ENCODE assay signal across 9 mouse cellular contexts in the genomic region with DNA sequence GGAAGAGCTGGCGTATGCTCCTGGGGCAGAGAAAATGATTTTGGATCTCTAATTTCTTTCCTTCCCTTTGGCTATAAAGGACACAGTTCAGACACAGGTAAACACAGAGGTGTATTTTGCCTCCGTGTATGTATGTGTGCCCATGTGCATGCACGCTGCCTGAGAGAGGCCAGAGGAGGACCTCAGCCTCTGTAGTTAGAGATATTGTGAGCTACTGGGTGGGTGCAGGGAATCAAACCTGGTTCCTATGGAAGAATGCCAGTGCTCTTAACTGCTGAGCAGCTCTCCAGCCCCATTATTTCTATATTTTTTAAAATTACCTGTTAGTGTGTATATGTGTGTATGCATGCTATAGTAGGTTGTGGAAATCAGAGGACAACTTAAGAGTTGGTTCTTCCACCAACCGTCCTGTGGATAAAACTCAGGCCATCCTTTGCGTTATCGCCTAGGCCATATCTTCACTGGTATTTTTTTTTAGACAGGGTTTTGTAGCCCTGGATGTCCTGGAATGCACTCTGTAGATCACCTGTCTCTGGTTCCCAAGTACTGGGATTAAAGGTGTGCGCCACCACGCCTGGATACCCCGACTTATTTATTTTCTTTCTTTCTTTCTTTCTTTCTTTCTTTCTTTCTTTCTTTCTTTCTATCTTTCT. TPM values are rescaled to one million over a fixed set of nuclear protein-coding genes. Genes with fewer than 3 reads are reported as not detected.
DNase-seq lines count a peak whose midpoint lies in the region; ATAC-seq and TF ChIP-seq lines count a peak whose summit lies in the region.
"Had no signal": no experiment of that assay in that cellular context is flagged by ENCODE, and none has a peak within 500 bp of the region (broad histone marks: within the 10 kb centered on the region; RNA-seq: fewer than 3 reads in every experiment).

No protein-coding gene starts in this region.

- no peaks in the 10 kb centered on the region for H3K27me3 ChIP-seq in kidney, postnatal 0 days (ENCODE audit: insufficient read depth, low read length)
- H3K27me3 ChIP-seq in kidney, adult 2 months (replicated peaks; ENCODE audit: control insufficient read depth, insufficient read depth, low read length) = no peaks in the 10 kb centered on the region
- H3K27me3 ChIP-seq in embryonic facial prominence, embryonic 12.5 days = no peaks in the 10 kb centered on the region
- H3K27me3 ChIP-seq in intestine, embryonic 16.5 days (replicated peaks; ENCODE audit: control insufficient read depth, insufficient read depth, low read length) = no peaks in the 10 kb centered on the region
- no peaks in the 10 kb centered on the region for H3K27me3 ChIP-seq in midbrain, postnatal 0 days (ENCODE audit: insufficient read depth, low read length)

- H3K9ac ChIP-seq in kidney, postnatal 0 days (ENCODE audit: low read depth, low read length) = peak overlapping the region; percentile 75
- H3K9ac ChIP-seq in embryonic facial prominence, embryonic 12.5 days = peak overlapping the region; percentile 96
- peak overlapping the region; percentile 90; the same call in 1 of the 2 replicates for H3K9ac ChIP-seq in intestine, embryonic 16.5 days (ENCODE audit: low read depth, low read length)
- H3K9ac ChIP-seq in midbrain, postnatal 0 days (replicated peaks; ENCODE audit: low read length, poor library complexity, severe bottlenecking) = peak overlapping the region; percentile 89; the same call in 1 of the 2 replicates

- no peak for TF ChIP-seq POLR2A in kidney, adult 2 months (IDR thresholded peaks at IDR 0.05; ENCODE audit: low read depth, low read length)

- no peaks in the 10 kb centered on the region for H3K9me3 ChIP-seq in kidney, postnatal 0 days (replicated peaks; ENCODE audit: low read length)
- H3K9me3 ChIP-seq in embryonic facial prominence, embryonic 12.5 days = no peaks in the 10 kb centered on the region
- no peaks in the 10 kb centered on the region for H3K9me3 ChIP-seq in intestine, embryonic 16.5 days (ENCODE audit: control insufficient read depth, low read length)
- no peaks in the 10 kb centered on the region for H3K9me3 ChIP-seq in midbrain, postnatal 0 days (ENCODE audit: low read length)

- peaks cover 5% of the 10 kb centered on the region; the same call in 1 of the 2 replicates for H3K36me3 ChIP-seq in kidney, postnatal 0 days (ENCODE audit: insufficient read depth, low read length)
- no peaks in the 10 kb centered on the region for H3K36me3 ChIP-seq in kidney, adult 2 months (ENCODE audit: control insufficient read depth, insufficient read depth, low read length)
- peaks cover 9% of the 10 kb centered on the region for H3K36me3 ChIP-seq in embryonic facial prominence, embryonic 12.5 days
- no peaks in the 10 kb centered on the region; the same call in 1 of the 2 replicates for H3K36me3 ChIP-seq in intestine, embryonic 16.5 days (ENCODE audit: control insufficient read depth, insufficient read depth, low read length)
- H3K36me3 ChIP-seq in midbrain, postnatal 0 days (ENCODE audit: insufficient read depth, low read length) = no peaks in the 10 kb centered on the region

- WGBS in kidney, postnatal 0 days = 69% methylated on average over 9 of the region's 9 CpGs
- 72% methylated on average over 9 of the region's 9 CpGs for WGBS in kidney, adult 2 months
- 73% methylated on average over 9 of the region's 9 CpGs for WGBS in embryonic facial prominence, embryonic 12.5 days
- 67% methylated on average over 9 of the region's 9 CpGs for WGBS in intestine, embryonic 16.5 days
- 73% methylated on average over 9 of the region's 9 CpGs for WGBS in midbrain, postnatal 0 days

- no peak overlapping the region for H3K27ac ChIP-seq in kidney, postnatal 0 days
- H3K27ac ChIP-seq in kidney, adult 2 months (ENCODE audit: insufficient read depth, low read depth, low read length) = no peak overlapping the region
- no peak overlapping the region for H3K27ac ChIP-seq in embryonic facial prominence, embryonic 12.5 days
- no peak overlapping the region for H3K27ac ChIP-seq in intestine, embryonic 16.5 days (ENCODE audit: low read length)
- no peak overlapping the region for H3K27ac ChIP-seq in midbrain, postnatal 0 days (ENCODE audit: low read depth, low read length)

- intact Hi-C loops in gastrocnemius, postnatal 36 days (cut with DNase I) = loop anchor here (10.0 kb wide), 1 partner anchor 89 kb away; a partner anchor contains a TSS

- TF ChIP-seq CTCF in kidney, postnatal 0 days (IDR thresholded peaks at IDR 0.05; ENCODE audit: low read depth) = no peak
- no peak for TF ChIP-seq CTCF in kidney, adult 2 months (conservative IDR thresholded peaks at IDR 0.05; ENCODE audit: insufficient read depth, insufficient read length, low read depth, low read length)
- TF ChIP-seq CTCF in midbrain, postnatal 0 days (IDR thresholded peaks at IDR 0.05) = no peak

- ATAC-seq in kidney, postnatal 0 days (replicated peaks; ENCODE audit: low FRiP score, low read depth) = no peak
- no peak for ATAC-seq in embryonic facial prominence, embryonic 12.5 days (ENCODE audit: insufficient number of reproducible peaks, insufficient read depth, low FRiP score, low TSS enrichment)
- no peak for ATAC-seq in intestine, embryonic 16.5 days
- ATAC-seq in midbrain, postnatal 0 days (ENCODE audit: low FRiP score) = no peak

- peak overlapping the region; percentile 58 for H3K4me2 ChIP-seq in kidney, postnatal 0 days (ENCODE audit: low read length)
- H3K4me2 ChIP-seq in embryonic facial prominence, embryonic 12.5 days (replicated peaks) = peak overlapping the region; percentile 65
- peak overlapping the region; percentile 65 for H3K4me2 ChIP-seq in intestine, embryonic 16.5 days (ENCODE audit: low read depth, low read length)
- peak overlapping the region; percentile 93 for H3K4me2 ChIP-seq in midbrain, postnatal 0 days (ENCODE audit: low read depth, low read length, poor library complexity, severe bottlenecking)

- peak overlapping the region; percentile 68 for H3K4me3 ChIP-seq in kidney, postnatal 0 days (replicated peaks; ENCODE audit: low read depth, low read length)
- H3K4me3 ChIP-seq in kidney, adult 2 months (ENCODE audit: insufficient read depth, low read depth, low read length) = no peak overlapping the region
- H3K4me3 ChIP-seq in embryonic facial prominence, embryonic 12.5 days = peak overlapping the region; percentile 93
- H3K4me3 ChIP-seq in intestine, embryonic 16.5 days (ENCODE audit: low read length) = peak overlapping the region; percentile 97
- peak overlapping the region; percentile 99 for H3K4me3 ChIP-seq in midbrain, postnatal 0 days (ENCODE audit: low read depth, low read length)

- DNase-seq in kidney, postnatal 0 days (ENCODE audit: low spot score) = no peak
- no peak for DNase-seq in kidney, adult 2 months
- no peak for DNase-seq in midbrain, postnatal 0 days (ENCODE audit: low spot score)
- no peak for DNase-seq in cerebellum, adult 9-11 months
- no peak for DNase-seq in testis, postnatal 10 days (ENCODE audit: low spot score)
- DNase-seq in gastrocnemius, postnatal 36 days = no peak

- peaks cover 8% of the 10 kb centered on the region; the same call in 1 of the 2 replicates for H3K4me1 ChIP-seq in kidney, postnatal 0 days (replicated peaks; ENCODE audit: insufficient read depth, low read length)
- no peaks in the 10 kb centered on the region; the same call in 1 of the 2 replicates for H3K4me1 ChIP-seq in kidney, adult 2 months (ENCODE audit: control insufficient read depth, insufficient read depth, low read length)
- H3K4me1 ChIP-seq in embryonic facial prominence, embryonic 12.5 days = peaks cover 10% of the 10 kb centered on the region
- H3K4me1 ChIP-seq in intestine, embryonic 16.5 days (ENCODE audit: control insufficient read depth, insufficient read depth, low read length) = peaks cover 13% of the 10 kb centered on the region
- H3K4me1 ChIP-seq in midbrain, postnatal 0 days (ENCODE audit: insufficient read depth, low read length) = no peaks in the 10 kb centered on the region; the same call in 1 of the 2 replicates

RNA-seq across cellular contexts. Expression of a gene that starts 1.4 kb away (rescaled TPM):
- 28.6 and 32.0 TPM in 2 replicates for polyA plus RNA-seq in kidney, postnatal 0 days (2015; fragmentation: Nextera tagmentation; extraction: Ambion mirVana)
- polyA plus RNA-seq in kidney, adult 2 months (2012; rRNA removed) = 2.5 and 3.3 TPM in 2 replicates
- polyA plus RNA-seq in embryonic facial prominence, embryonic 12.5 days (2016; fragmentation: Nextera tagmentation; extraction: Ambion mirVana) = 73.9 and 76.3 TPM in 2 replicates
- polyA plus RNA-seq in intestine, embryonic 16.5 days (2015; fragmentation: Nextera tagmentation; extraction: Ambion mirVana) = 30.1 and 30.2 TPM in 2 replicates
- 20.9 and 21.9 TPM in 2 replicates for total RNA-seq in midbrain, postnatal 0 days (2014; rRNA removed)
- 17.4 and 17.6 TPM in 2 replicates for polyA plus RNA-seq in midbrain, postnatal 0 days (2015; fragmentation: Nextera tagmentation; extraction: Ambion mirVana)
- 1 to 10 TPM; 4.1 to 5.0 TPM for total RNA-seq in gastrocnemius, postnatal 36 days (2021)

RNA-seq across cellular contexts. Expression of a gene that starts 55.5 kb away (rescaled TPM):
- not detected in 2 replicates for polyA plus RNA-seq in kidney, postnatal 0 days (2015; fragmentation: Nextera tagmentation; extraction: Ambion mirVana)
- not detected in 2 replicates for polyA plus RNA-seq in kidney, adult 2 months (2012; rRNA removed)
- polyA plus RNA-seq in embryonic facial prominence, embryonic 12.5 days (2016; fragmentation: Nextera tagmentation; extraction: Ambion mirVana) = not detected in 2 replicates
- polyA plus RNA-seq in intestine, embryonic 16.5 days (2015; fragmentation: Nextera tagmentation; extraction: Ambion mirVana) = not detected in 2 replicates
- total RNA-seq in midbrain, postnatal 0 days (2014; rRNA removed) = not detected in 2 replicates
- polyA plus RNA-seq in midbrain, postnatal 0 days (2015; fragmentation: Nextera tagmentation; extraction: Ambion mirVana) = not detected in 2 replicates
- total RNA-seq in gastrocnemius, postnatal 36 days (2021) = not detected
- polyA plus RNA-seq: spleen, adult 2 months had no signal
